Mouse (Mus musculus) lung, adult 18-20 months (tissue): ENCODE data around the gene Sgsm3.
"Not testable (repeated sequence)": the region's sequence is repeated elsewhere in the genome, so short reads cannot be mapped to it uniquely, and the experiment has no call there.

Experiments
- DNase-seq, 2 experiments: peaks; one replicate each; pipeline ENCODE4 v3.0.0; 2022; ENCODE audit warnings: mixed read lengths in 2 of 2

The Sgsm3 gene

GRCm38 (mm10) chr15:80977620-80978334, at the start of gene Sgsm3:
Gene Sgsm3 (plus strand): TSS chr15:80977765.
- peak; percentile 86 to 91 for DNase-seq

GRCm38 (mm10) chr15:80928811-80929355, 48.7 kb upstream of the Sgsm3 start:
- no peak for DNase-seq

GRCm38 (mm10) chr15:80930048-80930571, 47.5 kb upstream of the Sgsm3 start:
- DNase-seq: no peak

GRCm38 (mm10) chr15:80930676-80931320, 46.8 kb upstream of the Sgsm3 start:
- not testable (repeated sequence) for DNase-seq

- no peak for DNase-seq
These were observed 46.1 kb upstream of the Sgsm3 start for GRCm38 (mm10) chr15:80931345-80931960.

GRCm38 (mm10) chr15:80934841-80935240, 42.7 kb upstream of the Sgsm3 start:
- DNase-seq: no peak

GRCm38 (mm10) chr15:80936686-80937085, 40.9 kb upstream of the Sgsm3 start:
- peak; percentile 32 to 53 for DNase-seq

GRCm38 (mm10) chr15:80938615-80939014, 39.0 kb upstream of the Sgsm3 start:
- DNase-seq: no peak

- DNase-seq: no peak
These were observed 38.2 kb upstream of the Sgsm3 start for GRCm38 (mm10) chr15:80939401-80939800.

GRCm38 (mm10) chr15:80941468-80942040, 36.0 kb upstream of the Sgsm3 start:
- DNase-seq: no peak

GRCm38 (mm10) chr15:80945851-80946250, 31.7 kb upstream of the Sgsm3 start:
- DNase-seq: peak; percentile 36 to 46

- peak; percentile 85 to 87 for DNase-seq
These were observed 29.1 kb upstream of the Sgsm3 start, which contains the start of gene Adsl for GRCm38 (mm10) chr15:80948145-80949135. Gene Adsl (plus strand): TSS chr15:80948490.

GRCm38 (mm10) chr15:80949431-80949830, 28.1 kb upstream of the Sgsm3 start:
- no peak for DNase-seq

GRCm38 (mm10) chr15:80950055-80950454, 27.5 kb upstream of the Sgsm3 start:
- DNase-seq: no peak

GRCm38 (mm10) chr15:80953971-80954370, 23.6 kb upstream of the Sgsm3 start:
- DNase-seq: no peak

- no peak for DNase-seq
These were observed 22.7 kb upstream of the Sgsm3 start for GRCm38 (mm10) chr15:80954861-80955260.

- no peak for DNase-seq
These were observed 21.6 kb upstream of the Sgsm3 start for GRCm38 (mm10) chr15:80955836-80956438.

GRCm38 (mm10) chr15:80969371-80969770, 8.2 kb upstream of the Sgsm3 start:
- DNase-seq: no peak

GRCm38 (mm10) chr15:80974311-80974710, 3.3 kb upstream of the Sgsm3 start:
- DNase-seq: no peak

- DNase-seq: peak; percentile 39 to 67
These were observed 1.9 kb upstream of the Sgsm3 start for GRCm38 (mm10) chr15:80975666-80976065.

GRCm38 (mm10) chr15:80979611-80980010, 2.0 kb downstream of the Sgsm3 start:
- DNase-seq: no peak
